Mouse (Mus musculus) E14TG2a.4 (cell line): ENCODE measurements around the gene Itgb8.

ENCODE experiments used
- H3K27me3 ChIP-seq: 2 replicates; pipeline ENCODE4 v1.6.1; 2014; ENCODE audit warnings: low read length, control low read depth; ENCODE audit not compliant: insufficient read depth
- H3K36me3 ChIP-seq: 2 replicates; pipeline ENCODE4 v1.6.1; 2014; ENCODE audit warnings: low read length, control low read depth; ENCODE audit not compliant: insufficient read depth
- H3K4me1 ChIP-seq: replicated peaks from 2 replicates; pipeline ENCODE4 v1.6.1; 2014; ENCODE audit warnings: low read depth, low read length, control low read depth
- H3K4me3 ChIP-seq: replicated peaks from 2 replicates; pipeline ENCODE4 v1.5.1; 2014; ENCODE audit warnings: mild to moderate bottlenecking, low read length
- H3K9me3 ChIP-seq: 2 replicates; pipeline ENCODE4 v1.6.1; 2014; ENCODE audit warnings: low read length, control low read depth
- CTCF ChIP-seq: conservative IDR thresholded peaks from 2 replicates; pipeline ENCODE4 v1.5.1; 2014; ENCODE audit warnings: low read length
- NANOG ChIP-seq: IDR thresholded peaks from 2 replicates; pipeline ENCODE4 v1.6.1; 2014; ENCODE audit warnings: borderline replicate concordance, low read length, mixed read lengths
- POU5F1 ChIP-seq: IDR thresholded peaks from 2 replicates; pipeline ENCODE4 v1.6.1; 2014; ENCODE audit warnings: low read length, borderline replicate concordance

Itgb8 gene

GRCm38 (mm10) chr12:119241071-119241470, 2.5 kb upstream of the Itgb8 start:
- no peak for TF ChIP-seq NANOG
- no peak for TF ChIP-seq POU5F1
- no peak for TF ChIP-seq CTCF
- Histone ChIP-seq H3K4me3 (no peak overlapping the region), H3K4me1 (peaks cover 16% of the 10 kb centered on the region), H3K36me3 (no peaks in the 10 kb centered on the region), H3K27me3 (peaks cover 28% of the 10 kb centered on the region), H3K9me3 (peaks cover 18% of the 10 kb centered on the region)

GRCm38 (mm10) chr12:119237921-119238695, 494 bp downstream of the Itgb8 start:
- Histone ChIP-seq H3K4me1 (peaks cover 16% of the 10 kb centered on the region), H3K27me3 (peaks cover 28% of the 10 kb centered on the region), H3K36me3 (no peaks in the 10 kb centered on the region), H3K9me3 (peaks cover 25% of the 10 kb centered on the region), H3K4me3 (peak overlapping the region; percentile 80)
- TF ChIP-seq POU5F1 (no peak), NANOG (peak; percentile 36; the same call in 1 of the 2 replicates), CTCF (no peak)

GRCm38 (mm10) chr12:119237241-119237920, 1.2 kb downstream of the Itgb8 start:
- Histone ChIP-seq H3K9me3 (peaks cover 25% of the 10 kb centered on the region), H3K4me3 (peak overlapping the region; percentile 80), H3K36me3 (no peaks in the 10 kb centered on the region), H3K27me3 (peaks cover 28% of the 10 kb centered on the region), H3K4me1 (peaks cover 16% of the 10 kb centered on the region)
- TF ChIP-seq CTCF (no peak), NANOG (no peak), POU5F1 (no peak)

GRCm38 (mm10) chr12:119231831-119232230, 6.8 kb downstream of the Itgb8 start:
- H3K4me3 ChIP-seq = no peak overlapping the region
- no peaks in the 10 kb centered on the region for H3K36me3 ChIP-seq
- TF ChIP-seq POU5F1 (no peak), CTCF (no peak), NANOG (no peak)
- peaks cover under 1% of the 10 kb centered on the region; the same call in 1 of the 2 replicates for H3K27me3 ChIP-seq
- H3K4me1 ChIP-seq = no peaks in the 10 kb centered on the region
- H3K9me3 ChIP-seq = peaks cover 10% of the 10 kb centered on the region

GRCm38 (mm10) chr12:119230444-119230843, 8.2 kb downstream of the Itgb8 start:
- H3K9me3 ChIP-seq = peaks cover 10% of the 10 kb centered on the region
- no peaks in the 10 kb centered on the region for H3K27me3 ChIP-seq
- no peaks in the 10 kb centered on the region for H3K4me1 ChIP-seq
- no peak for TF ChIP-seq NANOG
- no peak for TF ChIP-seq POU5F1
- TF ChIP-seq CTCF = no peak
- no peaks in the 10 kb centered on the region for H3K36me3 ChIP-seq
- no peak overlapping the region for H3K4me3 ChIP-seq

- TF ChIP-seq POU5F1 (no peak), NANOG (no peak), CTCF (no peak)
- H3K36me3 ChIP-seq = no peaks in the 10 kb centered on the region
- H3K9me3 ChIP-seq = peaks cover 6% of the 10 kb centered on the region
- H3K27me3 ChIP-seq = no peaks in the 10 kb centered on the region
- H3K4me1 ChIP-seq = no peaks in the 10 kb centered on the region
- no peak overlapping the region for H3K4me3 ChIP-seq
Measured at GRCm38 (mm10) chr12:119229601-119230000, 9.0 kb downstream of the Itgb8 start.

GRCm38 (mm10) chr12:119227898-119228297, 10.7 kb downstream of the Itgb8 start:
- TF ChIP-seq CTCF (no peak), NANOG (no peak), POU5F1 (no peak)
- Histone ChIP-seq H3K9me3 (no peaks in the 10 kb centered on the region), H3K4me3 (no peak overlapping the region), H3K4me1 (no peaks in the 10 kb centered on the region), H3K36me3 (no peaks in the 10 kb centered on the region), H3K27me3 (no peaks in the 10 kb centered on the region)

GRCm38 (mm10) chr12:119224699-119225098, 13.9 kb downstream of the Itgb8 start:
- Histone ChIP-seq H3K36me3 (no peaks in the 10 kb centered on the region), H3K4me3 (no peak overlapping the region), H3K9me3 (no peaks in the 10 kb centered on the region), H3K27me3 (no peaks in the 10 kb centered on the region), H3K4me1 (no peaks in the 10 kb centered on the region)
- TF ChIP-seq NANOG (no peak), CTCF (no peak), POU5F1 (no peak)

- Histone ChIP-seq H3K36me3 (no peaks in the 10 kb centered on the region), H3K9me3 (no peaks in the 10 kb centered on the region), H3K4me3 (no peak overlapping the region), H3K4me1 (no peaks in the 10 kb centered on the region), H3K27me3 (no peaks in the 10 kb centered on the region)
- TF ChIP-seq POU5F1 (no peak), CTCF (no peak), NANOG (no peak)
Measured at GRCm38 (mm10) chr12:119219409-119219808, 19.2 kb downstream of the Itgb8 start.
